Mouse (Mus musculus) myocyte (in vitro differentiated cells): Measurements from ENCODE around the gene Tfrc.

Experiments
- CEBPB ChIP-seq: IDR thresholded peaks from 2 replicates; pipeline ENCODE4 v1.6.1; 2011; ENCODE audit warnings: mild to moderate bottlenecking, moderate library complexity; ENCODE audit not compliant: poor library complexity, insufficient read depth, severe bottlenecking
- E2F4 ChIP-seq: IDR thresholded peaks from one replicate; pipeline ENCODE4 v1.6.1; 2011; ENCODE audit warnings: mild to moderate bottlenecking, control low read depth, moderate library complexity; ENCODE audit not compliant: insufficient read depth
- MAX ChIP-seq: IDR thresholded peaks from one replicate; pipeline ENCODE4 v1.6.1; 2011; ENCODE audit warnings: low read depth, mild to moderate bottlenecking, control low read depth
- POLR2A ChIP-seq: IDR thresholded peaks from one replicate; pipeline ENCODE4 v1.6.1; 2011; ENCODE audit warnings: low read depth, mild to moderate bottlenecking, control low read depth, moderate library complexity; ENCODE audit not compliant: insufficient read length
- POLR2AphosphoS2 ChIP-seq: IDR thresholded peaks from one replicate; pipeline ENCODE4 v1.6.1; 2011; ENCODE audit warnings: low read depth, control low read depth; ENCODE audit not compliant: insufficient read length
- REST ChIP-seq: IDR thresholded peaks from one replicate; pipeline ENCODE4 v1.6.1; 2011; ENCODE audit warnings: mild to moderate bottlenecking, control low read depth, moderate library complexity; ENCODE audit not compliant: insufficient read depth, insufficient read length
- SRF ChIP-seq: IDR thresholded peaks from one replicate; pipeline ENCODE4 v1.6.1; 2011; ENCODE audit warnings: low read depth; ENCODE audit not compliant: control insufficient read depth, insufficient read length

GRCm38 (mm10) chr16:32666671-32667551, 58.2 kb downstream of the Tfrc start:
- no peak for TF ChIP-seq POLR2A
- no peak for TF ChIP-seq POLR2AphosphoS2
- TF ChIP-seq SRF = no peak
- TF ChIP-seq REST = no peak
- no peak for TF ChIP-seq MAX
- no peak for TF ChIP-seq CEBPB
- no peak for TF ChIP-seq E2F4
